ENCODE assay signal across 19 mouse cellular contexts in genomic region chr6:78468772-78469171, GRCm38 (mm10). TPM values are rescaled to one million over a fixed set of nuclear protein-coding genes. Genes with fewer than 3 reads are reported as not detected.
"Had no signal": no experiment of that assay in that cellular context is flagged by ENCODE, and none has a peak within 500 bp of the region (broad histone marks: within the 10 kb centered on the region; RNA-seq: fewer than 3 reads in every experiment).

Gene Reg3g (minus strand): TSS chr6:78468872.

- H3K4me2 ChIP-seq: kidney, embryonic 15.5 days; limb, embryonic 15.5 days; liver, embryonic 12.5 days; lung, embryonic 15.5 days; neural tube, embryonic 15.5 days had no signal

- H3K27ac ChIP-seq: kidney, embryonic 15.5 days; limb, embryonic 15.5 days; liver, embryonic 12.5 days; lung, embryonic 15.5 days; midbrain, embryonic 10.5 days; neural tube, embryonic 15.5 days had no signal

- H3K4me3 ChIP-seq: kidney, embryonic 15.5 days; limb, embryonic 15.5 days; liver, embryonic 12.5 days; lung, embryonic 15.5 days; midbrain, embryonic 10.5 days; myocyte; neural tube, embryonic 15.5 days had no signal

- DNase-seq: kidney, adult 11 months; kidney, postnatal 14 days; layer of hippocampus, adult 9-11 months; layer of hippocampus, postnatal 36 days; midbrain, embryonic 14.5 days; right cerebral cortex, adult 18-20 months; right cerebral cortex, postnatal 25 days; spleen, adult 18-20 months; thymus, postnatal 4 days had no signal

- H3K27me3 ChIP-seq: kidney, embryonic 15.5 days; limb, embryonic 15.5 days; liver, embryonic 12.5 days; lung, embryonic 15.5 days; neural tube, embryonic 15.5 days had no signal

- H3K36me3 ChIP-seq: kidney, embryonic 15.5 days; limb, embryonic 15.5 days; liver, embryonic 12.5 days; lung, embryonic 15.5 days; midbrain, embryonic 10.5 days; neural tube, embryonic 15.5 days had no signal

- H3K4me1 ChIP-seq: kidney, embryonic 15.5 days; limb, embryonic 15.5 days; liver, embryonic 12.5 days; lung, embryonic 15.5 days; midbrain, embryonic 10.5 days; neural tube, embryonic 15.5 days had no signal

- ATAC-seq: liver, embryonic 12.5 days had no signal

- H3K9me3 ChIP-seq: kidney, embryonic 15.5 days; limb, embryonic 15.5 days; liver, embryonic 12.5 days; lung, embryonic 15.5 days; midbrain, embryonic 10.5 days; neural tube, embryonic 15.5 days had no signal

- H3K9ac ChIP-seq: kidney, embryonic 15.5 days; limb, embryonic 15.5 days; liver, embryonic 12.5 days; lung, embryonic 15.5 days; neural tube, embryonic 15.5 days had no signal

RNA-seq across cellular contexts. Expression of gene Reg3g, which starts in this region (rescaled TPM):
- polyA plus RNA-seq: kidney, embryonic 15.5 days; limb, embryonic 11.5 days; limb, embryonic 15.5 days; liver, embryonic 12.5 days; liver, embryonic 16.5 days; midbrain, embryonic 10.5 days; midbrain, embryonic 14.5 days; myocyte; neural tube, embryonic 11.5 days; neural tube, embryonic 15.5 days had no signal
